Mouse (Mus musculus): ENCODE results near the gene Clec4g. TPM values are rescaled to one million over a fixed set of nuclear protein-coding genes. Genes with fewer than 3 reads are reported as not detected.
A peak's percentile ranks its signal among the peaks of the same experiment; 100 is the strongest.

Clec4g gene
- polyA plus RNA-seq, 1 experiment = not detected

DNA sequence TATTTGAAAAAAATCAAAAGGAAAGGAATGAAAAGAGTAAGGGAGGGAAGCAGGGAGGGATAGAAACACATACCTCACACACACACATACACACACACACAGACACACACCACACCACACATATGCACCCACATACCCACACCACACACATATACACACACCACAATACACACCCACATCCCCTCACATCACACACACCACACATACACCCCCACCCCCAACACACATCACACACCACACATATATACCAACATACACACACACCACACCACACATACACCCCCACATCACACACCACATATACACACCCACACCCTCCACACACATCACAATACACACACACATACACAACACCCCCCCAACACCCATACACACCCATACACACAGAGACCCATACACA is 35.9 kb downstream of the Clec4g start:
- no peak for TF ChIP-seq MAX (IDR thresholded peaks at IDR 0.05; ENCODE audit: low read depth)
- no peak for TF ChIP-seq REST (IDR thresholded peaks at IDR 0.05; ENCODE audit: insufficient read depth, insufficient read length)
- no peak for TF ChIP-seq USF1 (IDR thresholded peaks at IDR 0.05; ENCODE audit: low read depth)
- TF ChIP-seq POLR2A (IDR thresholded peaks at IDR 0.05; ENCODE audit: insufficient read length, low read depth) = no peak
- TF ChIP-seq MYOG (IDR thresholded peaks at IDR 0.05; ENCODE audit: control insufficient read depth in 1 of 3, insufficient read depth in 1 of 3, insufficient read length in 2 of 3, low read depth in 2 of 3) = no peak
- TF ChIP-seq CEBPB (IDR thresholded peaks at IDR 0.05; ENCODE audit: insufficient read depth, poor library complexity, severe bottlenecking) = no peak
- TF ChIP-seq TCF12 (IDR thresholded peaks at IDR 0.05; ENCODE audit: insufficient read depth, poor library complexity, severe bottlenecking) = no peak
- H3K79me2 ChIP-seq (ENCODE audit: control insufficient read depth, insufficient read depth) = no peaks in the 10 kb centered on the region

DNA sequence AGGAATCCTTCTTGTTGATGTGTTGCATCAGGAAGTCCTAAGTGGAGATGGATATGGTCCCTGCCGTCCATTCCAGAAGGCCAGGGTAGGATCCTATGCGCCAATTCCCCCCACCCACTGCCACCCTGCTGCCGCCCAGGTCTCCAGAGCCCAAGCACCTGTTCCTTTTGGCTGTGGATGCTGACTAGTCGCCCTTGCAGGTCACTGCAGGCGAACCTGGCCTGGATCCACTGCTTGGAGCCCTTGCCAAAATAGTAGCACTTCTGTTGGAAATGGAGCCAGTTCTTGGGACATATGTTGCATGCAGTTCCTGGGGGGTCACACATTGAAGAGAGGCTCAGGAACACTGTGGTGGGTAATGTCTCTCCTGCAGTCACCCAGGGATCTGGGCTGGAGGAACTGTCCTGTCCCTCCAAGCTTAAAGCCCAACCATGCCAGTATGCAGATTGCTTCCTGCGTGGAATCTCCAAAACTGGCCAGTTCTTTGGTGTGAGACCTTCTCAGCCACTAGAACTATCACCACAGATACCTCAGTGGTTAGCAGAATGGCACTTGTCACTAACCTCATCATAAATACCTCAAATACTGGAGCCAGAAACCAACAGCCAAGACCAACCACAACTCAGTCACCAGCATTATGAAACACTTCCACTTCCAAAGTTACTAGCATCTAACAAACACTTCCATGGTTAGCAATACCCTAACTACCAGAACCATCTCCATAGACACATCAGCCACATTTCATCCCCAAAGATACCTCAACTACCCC is 36.9 kb downstream of the Clec4g start:
- TF ChIP-seq POLR2A (IDR thresholded peaks at IDR 0.05; ENCODE audit: insufficient read length, low read depth) (no peak), MYOD1 (IDR thresholded peaks at IDR 0.05; ENCODE audit: control insufficient read depth in 1 of 3, insufficient read length in 2 of 3, low read depth in 2 of 3) (peak in 1 of 3 experiments; percentile 9), TCF12 (IDR thresholded peaks at IDR 0.05; ENCODE audit: insufficient read depth, poor library complexity, severe bottlenecking) (no peak), MAX (IDR thresholded peaks at IDR 0.05; ENCODE audit: low read depth) (no peak), CEBPB (IDR thresholded peaks at IDR 0.05; ENCODE audit: insufficient read depth, poor library complexity, severe bottlenecking) (no peak), E2F4 (IDR thresholded peaks at IDR 0.05; ENCODE audit: insufficient read depth) (no peak)
- peaks cover 12% of the 10 kb centered on the region for H3K36me3 ChIP-seq (ENCODE audit: control insufficient read depth, insufficient read depth)
- no peak overlapping the region for H3ac ChIP-seq (ENCODE audit: control insufficient read depth, insufficient read length)
- H3K4me3 ChIP-seq = no peak overlapping the region
- peaks cover 5% of the 10 kb centered on the region for H3K79me2 ChIP-seq (ENCODE audit: control insufficient read depth, insufficient read depth)
- H3K4me2 ChIP-seq (ENCODE audit: low read depth) = no peak overlapping the region
- H3K27me3 ChIP-seq (ENCODE audit: control insufficient read depth, insufficient read depth, insufficient read length) = no peaks in the 10 kb centered on the region

More for the DNA sequence above, 35.9 kb downstream of the Clec4g start:
- no peak overlapping the region for H3ac ChIP-seq (ENCODE audit: control insufficient read depth, insufficient read length)
- H3K36me3 ChIP-seq (ENCODE audit: control insufficient read depth, insufficient read depth) = peaks cover 10% of the 10 kb centered on the region
- H3K4me3 ChIP-seq = no peak overlapping the region
- no peaks in the 10 kb centered on the region for H3K27me3 ChIP-seq (ENCODE audit: control insufficient read depth, insufficient read depth, insufficient read length)
- no peak overlapping the region for H3K4me2 ChIP-seq (ENCODE audit: low read depth)

DNA sequence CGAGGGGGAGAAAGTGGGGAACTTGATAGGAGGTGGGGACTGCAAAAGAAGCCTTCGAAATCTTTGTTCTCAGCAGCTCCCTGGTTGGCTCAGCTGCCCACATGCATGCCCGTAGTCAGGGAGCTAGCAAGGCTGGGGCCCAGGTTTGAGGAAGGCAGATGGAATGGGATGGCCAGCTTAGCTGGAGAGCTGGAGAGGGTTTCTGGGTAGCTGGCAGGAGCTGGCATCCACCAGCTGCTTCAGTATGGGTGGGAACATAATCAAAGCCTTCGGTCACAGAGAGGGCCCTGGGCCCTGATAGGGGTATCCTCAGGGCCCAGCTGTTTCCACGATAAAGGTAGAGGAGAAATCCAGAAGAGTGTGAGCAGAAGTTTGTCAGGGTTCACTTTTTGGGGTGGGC is 38.0 kb downstream of the Clec4g start:
- no peak overlapping the region for H3ac ChIP-seq (ENCODE audit: control insufficient read depth, insufficient read length)
- no peak for TF ChIP-seq POLR2A (IDR thresholded peaks at IDR 0.05; ENCODE audit: insufficient read length, low read depth)
- TF ChIP-seq MAX (IDR thresholded peaks at IDR 0.05; ENCODE audit: low read depth) = no peak
- no peak for TF ChIP-seq CEBPB (IDR thresholded peaks at IDR 0.05; ENCODE audit: insufficient read depth, poor library complexity, severe bottlenecking)
- no peak for TF ChIP-seq TCF3 (IDR thresholded peaks at IDR 0.05; ENCODE audit: insufficient read length, low read depth)
- TF ChIP-seq E2F4 (IDR thresholded peaks at IDR 0.05; ENCODE audit: insufficient read depth) = no peak
- TF ChIP-seq MYOD1 (IDR thresholded peaks at IDR 0.05; ENCODE audit: control insufficient read depth in 1 of 3, insufficient read length in 2 of 3, low read depth in 2 of 3) = no peak
- no peak for TF ChIP-seq USF1 (IDR thresholded peaks at IDR 0.05; ENCODE audit: low read depth)
- no peak for TF ChIP-seq REST (IDR thresholded peaks at IDR 0.05; ENCODE audit: insufficient read depth, insufficient read length)
- no peak for TF ChIP-seq TCF12 (IDR thresholded peaks at IDR 0.05; ENCODE audit: insufficient read depth, poor library complexity, severe bottlenecking)
- no peak for TF ChIP-seq POLR2AphosphoS2 (IDR thresholded peaks at IDR 0.05; ENCODE audit: insufficient read length, low read depth)
- no peak for TF ChIP-seq MYOG (IDR thresholded peaks at IDR 0.05; ENCODE audit: control insufficient read depth in 1 of 3, insufficient read depth in 1 of 3, insufficient read length in 2 of 3, low read depth in 2 of 3)
- no peak for TF ChIP-seq SRF (IDR thresholded peaks at IDR 0.05; ENCODE audit: control insufficient read depth, insufficient read length, low read depth)
- no peaks in the 10 kb centered on the region for H3K27me3 ChIP-seq (ENCODE audit: control insufficient read depth, insufficient read depth, insufficient read length)
- peaks cover 12% of the 10 kb centered on the region for H3K36me3 ChIP-seq (ENCODE audit: control insufficient read depth, insufficient read depth)
- H3K4me3 ChIP-seq = no peak overlapping the region
- H3K4me2 ChIP-seq (ENCODE audit: low read depth) = no peak overlapping the region
- peaks cover 16% of the 10 kb centered on the region for H3K79me2 ChIP-seq (ENCODE audit: control insufficient read depth, insufficient read depth)

DNA sequence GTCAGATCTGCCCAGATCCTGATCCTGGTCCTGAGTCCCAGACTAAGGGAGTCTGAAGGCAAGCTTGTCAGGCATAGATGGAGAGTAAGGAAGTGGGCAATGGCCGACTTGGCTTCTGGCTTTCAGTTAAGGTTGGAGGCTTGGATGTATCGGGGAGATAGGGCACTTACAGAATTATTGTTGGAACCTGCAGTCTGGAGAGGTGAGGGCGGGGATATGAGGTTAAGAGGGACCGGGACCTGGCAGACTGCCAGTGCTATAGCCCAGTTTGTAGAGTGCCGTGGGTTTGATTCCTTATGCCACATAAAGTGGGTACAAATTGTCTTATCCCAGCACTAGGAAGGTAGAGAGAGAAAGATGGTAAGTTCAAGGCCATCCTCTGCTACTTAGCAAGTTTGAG is 40.8 kb downstream of the Clec4g start:
- Histone ChIP-seq H3K36me3 (ENCODE audit: control insufficient read depth, insufficient read depth) (peaks cover 12% of the 10 kb centered on the region), H3K4me3 (no peak overlapping the region), H3K79me2 (ENCODE audit: control insufficient read depth, insufficient read depth) (peaks cover 26% of the 10 kb centered on the region), H3K4me2 (ENCODE audit: low read depth) (no peak overlapping the region), H3K27me3 (ENCODE audit: control insufficient read depth, insufficient read depth, insufficient read length) (no peaks in the 10 kb centered on the region), H3ac (ENCODE audit: control insufficient read depth, insufficient read length) (no peak overlapping the region)
- TF ChIP-seq POLR2AphosphoS2 (IDR thresholded peaks at IDR 0.05; ENCODE audit: insufficient read length, low read depth) (no peak), MAX (IDR thresholded peaks at IDR 0.05; ENCODE audit: low read depth) (no peak), CEBPB (IDR thresholded peaks at IDR 0.05; ENCODE audit: insufficient read depth, poor library complexity, severe bottlenecking) (no peak), TCF12 (IDR thresholded peaks at IDR 0.05; ENCODE audit: insufficient read depth, poor library complexity, severe bottlenecking) (no peak), TCF3 (IDR thresholded peaks at IDR 0.05; ENCODE audit: insufficient read length, low read depth) (no peak)

DNA sequence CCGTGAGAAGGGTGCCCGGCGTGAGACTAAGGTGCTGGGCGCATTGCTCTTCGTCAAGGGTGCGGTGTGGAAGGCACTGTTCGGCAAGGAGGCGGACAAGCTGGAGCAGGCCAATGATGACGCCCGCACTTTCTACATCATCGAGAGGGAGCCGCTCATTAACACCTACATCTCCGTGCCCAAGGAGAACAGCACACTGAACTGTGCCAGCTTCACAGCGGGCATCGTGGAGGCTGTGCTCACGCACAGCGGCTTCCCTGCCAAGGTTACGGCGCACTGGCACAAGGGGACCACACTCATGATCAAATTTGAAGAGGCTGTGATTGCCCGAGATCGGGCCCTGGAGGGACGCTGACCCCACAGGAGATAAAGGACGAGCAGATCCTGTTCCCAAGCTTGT is 41.2 kb downstream of the Clec4g start:
- Histone ChIP-seq H3ac (ENCODE audit: control insufficient read depth, insufficient read length) (no peak overlapping the region), H3K4me2 (ENCODE audit: low read depth) (no peak overlapping the region), H3K27me3 (ENCODE audit: control insufficient read depth, insufficient read depth, insufficient read length) (no peaks in the 10 kb centered on the region), H3K36me3 (ENCODE audit: control insufficient read depth, insufficient read depth) (peaks cover 12% of the 10 kb centered on the region), H3K79me2 (ENCODE audit: control insufficient read depth, insufficient read depth) (peaks cover 26% of the 10 kb centered on the region), H3K4me3 (no peak overlapping the region)
- TF ChIP-seq POLR2AphosphoS2 (IDR thresholded peaks at IDR 0.05; ENCODE audit: insufficient read length, low read depth) = no peak
- TF ChIP-seq MYOD1 (IDR thresholded peaks at IDR 0.05; ENCODE audit: control insufficient read depth in 1 of 3, insufficient read length in 2 of 3, low read depth in 2 of 3) = no peak
- no peak for TF ChIP-seq E2F4 (IDR thresholded peaks at IDR 0.05; ENCODE audit: insufficient read depth)
- TF ChIP-seq MYOG (IDR thresholded peaks at IDR 0.05; ENCODE audit: control insufficient read depth in 1 of 3, insufficient read depth in 1 of 3, insufficient read length in 2 of 3, low read depth in 2 of 3) = no peak
- no peak for TF ChIP-seq MAX (IDR thresholded peaks at IDR 0.05; ENCODE audit: low read depth)
- TF ChIP-seq CEBPB (IDR thresholded peaks at IDR 0.05; ENCODE audit: insufficient read depth, poor library complexity, severe bottlenecking) = no peak
- no peak for TF ChIP-seq REST (IDR thresholded peaks at IDR 0.05; ENCODE audit: insufficient read depth, insufficient read length)
- TF ChIP-seq SRF (IDR thresholded peaks at IDR 0.05; ENCODE audit: control insufficient read depth, insufficient read length, low read depth) = no peak
- no peak for TF ChIP-seq TCF12 (IDR thresholded peaks at IDR 0.05; ENCODE audit: insufficient read depth, poor library complexity, severe bottlenecking)
- no peak for TF ChIP-seq POLR2A (IDR thresholded peaks at IDR 0.05; ENCODE audit: insufficient read length, low read depth)
- no peak for TF ChIP-seq TCF3 (IDR thresholded peaks at IDR 0.05; ENCODE audit: insufficient read length, low read depth)
